Mouse (Mus musculus) forebrain, embryonic 12.5 days (tissue): ENCODE results near the gene Fam57b. TPM values are rescaled to one million over a fixed set of nuclear protein-coding genes. Genes with fewer than 3 reads are reported as not detected.
"Not testable (repeated sequence)": the region's sequence is repeated elsewhere in the genome, so short reads cannot be mapped to it uniquely, and the experiment has no call there.

ENCODE experiments used
- ATAC-seq: fragments of 200-750 bp; cut with Nextera tagmentation; 2 replicates; pipeline ENCODE4 v1.8.0; 2017; ENCODE audit warnings: moderate TSS enrichment; ENCODE audit not compliant: low FRiP score
- H3K27ac ChIP-seq: fragments of 300-500 bp; sonication (generic); 2 replicates; pipeline ENCODE4 v1.5.1; 2016; ENCODE audit warnings: mild to moderate bottlenecking
- H3K27me3 ChIP-seq: fragments of 300-500 bp; sonication (generic); 2 replicates; pipeline ENCODE4 v1.6.1; 2016; ENCODE audit warnings: mild to moderate bottlenecking
- H3K36me3 ChIP-seq: fragments of 300-500 bp; sonication (generic); replicated peaks from 2 replicates; pipeline ENCODE4 v1.6.1; 2016; ENCODE audit warnings: mild to moderate bottlenecking
- H3K4me1 ChIP-seq: fragments of 300-500 bp; sonication (generic); 2 replicates; pipeline ENCODE4 v1.6.1; 2016
- H3K4me2 ChIP-seq: fragments of 300-500 bp; sonication (generic); 2 replicates; pipeline ENCODE4 v1.6.1; 2016; ENCODE audit warnings: mild to moderate bottlenecking, moderate library complexity
- H3K4me3 ChIP-seq: fragments of 300-500 bp; sonication (generic); replicated peaks from 2 replicates; pipeline ENCODE4 v1.5.1; 2016; ENCODE audit warnings: mild to moderate bottlenecking
- H3K9ac ChIP-seq: fragments of 300-500 bp; sonication (generic); 2 replicates; pipeline ENCODE4 v1.6.1; 2016; ENCODE audit warnings: mild to moderate bottlenecking
- H3K9me3 ChIP-seq: fragments of 300-500 bp; sonication (generic); 2 replicates; pipeline ENCODE4 v1.6.1; 2016
- WGBS: fragments of 180-500 bp; shearing (Covaris S2); methylation state at CpG from one replicate; pipeline ENCODE4 v1.1.7; 2016; 5-methylcytosine and 5-hydroxymethylcytosine counted together
- polyA plus RNA-seq: library from polyadenylated mRNA; unstranded; fragments of >200 nt; fragmentation: Nextera tagmentation; extraction: Ambion mirVana; gene quantifications from 2 replicates; pipeline ENCODE4 v1.2.1, GENCODE M21; 2016

Fam57b gene
- polyA plus RNA-seq, 1 experiment from 2014 or later = 17.6 TPM

GRCm38 (mm10) chr7:126765540-126765939, 31.9 kb upstream of the Fam57b start:
- no peak overlapping the region for H3K27ac ChIP-seq
- no peak overlapping the region for H3K4me3 ChIP-seq
- no peak for ATAC-seq
- H3K36me3 ChIP-seq = peaks cover 80% of the 10 kb centered on the region
- no peaks in the 10 kb centered on the region for H3K27me3 ChIP-seq
- H3K9me3 ChIP-seq = no peaks in the 10 kb centered on the region
- no peak overlapping the region for H3K9ac ChIP-seq
- H3K4me1 ChIP-seq = peaks cover 19% of the 10 kb centered on the region
- no peak overlapping the region for H3K4me2 ChIP-seq
- WGBS = 87% methylated on average over 9 of the region's 9 CpGs

GRCm38 (mm10) chr7:126766201-126766600, 31.3 kb upstream of the Fam57b start, which contains the start of gene Gdpd3:
Gene Gdpd3 (plus strand): TSS chr7:126766334.
- Histone ChIP-seq H3K9ac (no peak within 1 kb of the TSS), H3K27ac (no peak within 1 kb of the TSS), H3K36me3 (peaks cover 87% of the 10 kb centered on the region), H3K9me3 (no peaks in the 10 kb centered on the region), H3K4me3 (no peak within 1 kb of the TSS), H3K27me3 (no peaks in the 10 kb centered on the region), H3K4me2 (no peak within 1 kb of the TSS), H3K4me1 (peaks cover 14% of the 10 kb centered on the region)
- WGBS = 90% methylated on average over 16 of the region's 16 CpGs
- no peak for ATAC-seq

GRCm38 (mm10) chr7:126767001-126767400, 30.5 kb upstream of the Fam57b start:
- no peak for ATAC-seq
- Histone ChIP-seq H3K9me3 (no peaks in the 10 kb centered on the region), H3K27ac (no peak overlapping the region), H3K4me1 (peaks cover 7% of the 10 kb centered on the region), H3K4me3 (no peak overlapping the region), H3K36me3 (peaks cover 83% of the 10 kb centered on the region), H3K27me3 (no peaks in the 10 kb centered on the region), H3K9ac (no peak overlapping the region), H3K4me2 (no peak overlapping the region)
- WGBS = 96% methylated on average over 8 of the region's 8 CpGs

- ATAC-seq = no peak
- Histone ChIP-seq H3K27me3 (no peaks in the 10 kb centered on the region), H3K27ac (no peak overlapping the region), H3K9me3 (no peaks in the 10 kb centered on the region), H3K36me3 (peaks cover 59% of the 10 kb centered on the region), H3K4me1 (peaks cover 2% of the 10 kb centered on the region), H3K4me3 (no peak overlapping the region), H3K4me2 (no peak overlapping the region), H3K9ac (no peak overlapping the region)
- 89% methylated on average over 12 of the region's 12 CpGs for WGBS
Observed at GRCm38 (mm10) chr7:126770784-126771183, 26.7 kb upstream of the Fam57b start.

GRCm38 (mm10) chr7:126773351-126773750, 24.1 kb upstream of the Fam57b start:
- WGBS = 93% methylated on average over 2 of the region's 2 CpGs
- no peak overlapping the region for H3K4me2 ChIP-seq
- H3K36me3 ChIP-seq = peaks cover 34% of the 10 kb centered on the region

GRCm38 (mm10) chr7:126774463-126774862, 23.0 kb upstream of the Fam57b start:
- H3K4me3 ChIP-seq = no peak overlapping the region
- H3K9ac ChIP-seq = no peak overlapping the region
- no peaks in the 10 kb centered on the region for H3K27me3 ChIP-seq
- no peak overlapping the region for H3K4me2 ChIP-seq
- no peak overlapping the region for H3K27ac ChIP-seq
- no peak for ATAC-seq
- 85% methylated on average over 2 of the region's 2 CpGs for WGBS
- peaks cover 25% of the 10 kb centered on the region for H3K36me3 ChIP-seq
- no peaks in the 10 kb centered on the region for H3K9me3 ChIP-seq
- peaks cover 24% of the 10 kb centered on the region for H3K4me1 ChIP-seq

More at GRCm38 (mm10) chr7:126773351-126773750, 24.1 kb upstream of the Fam57b start:
- Histone ChIP-seq H3K4me1 (peaks cover 24% of the 10 kb centered on the region), H3K9me3 (no peaks in the 10 kb centered on the region), H3K27ac (no peak overlapping the region), H3K4me3 (no peak overlapping the region), H3K9ac (no peak overlapping the region), H3K27me3 (no peaks in the 10 kb centered on the region)
- no peak for ATAC-seq

GRCm38 (mm10) chr7:126775185-126775977, 22.1 kb upstream of the Fam57b start:
- H3K4me2 ChIP-seq = peak overlapping the region; percentile 81; the same call in 1 of the 2 replicates
- no peaks in the 10 kb centered on the region for H3K27me3 ChIP-seq
- ATAC-seq = no peak
- WGBS = 87% methylated on average over 10 of the region's 10 CpGs
- peaks cover 33% of the 10 kb centered on the region for H3K4me1 ChIP-seq
- H3K36me3 ChIP-seq = peaks cover 16% of the 10 kb centered on the region
- peak overlapping the region; percentile 75; the same call in 1 of the 2 replicates for H3K9ac ChIP-seq
- H3K9me3 ChIP-seq = no peaks in the 10 kb centered on the region
- no peak overlapping the region for H3K4me3 ChIP-seq
- no peak overlapping the region for H3K27ac ChIP-seq

GRCm38 (mm10) chr7:126775978-126776234, 21.6 kb upstream of the Fam57b start:
- H3K4me3 ChIP-seq = peak overlapping the region; percentile 66; the same call in 1 of the 2 replicates
- H3K27ac ChIP-seq = peak overlapping the region; percentile 84
- H3K36me3 ChIP-seq = peaks cover 11% of the 10 kb centered on the region; the same call in 1 of the 2 replicates
- no peaks in the 10 kb centered on the region for H3K9me3 ChIP-seq
- H3K4me2 ChIP-seq = peak overlapping the region; percentile 81
- H3K9ac ChIP-seq = peak overlapping the region; percentile 75
- 80% methylated on average over 3 of the region's 3 CpGs for WGBS
- no peaks in the 10 kb centered on the region for H3K27me3 ChIP-seq
- no peak for ATAC-seq
- H3K4me1 ChIP-seq = peaks cover 36% of the 10 kb centered on the region

- peak within 1 kb of the TSS; percentile 81 for H3K4me2 ChIP-seq
- H3K9ac ChIP-seq = peak within 1 kb of the TSS; percentile 75
- peak; percentile 90 for ATAC-seq
- peak within 1 kb of the TSS; percentile 66 for H3K4me3 ChIP-seq
- peaks cover 42% of the 10 kb centered on the region for H3K4me1 ChIP-seq
- H3K36me3 ChIP-seq = peaks cover 7% of the 10 kb centered on the region; the same call in 1 of the 2 replicates
- no peaks in the 10 kb centered on the region for H3K27me3 ChIP-seq
- no peaks in the 10 kb centered on the region for H3K9me3 ChIP-seq
- peak within 1 kb of the TSS; percentile 84 for H3K27ac ChIP-seq
- under 1% methylated on average over 26 of the region's 37 CpGs for WGBS
Observed at GRCm38 (mm10) chr7:126776598-126777057, 20.8 kb upstream of the Fam57b start, which contains the start of gene Ypel3. Gene Ypel3 (plus strand): TSS chr7:126776955.

- Histone ChIP-seq H3K4me1 (peaks cover 46% of the 10 kb centered on the region), H3K4me2 (peak overlapping the region; percentile 81), H3K27me3 (no peaks in the 10 kb centered on the region), H3K9ac (peak overlapping the region; percentile 75), H3K27ac (no peak overlapping the region), H3K36me3 (peaks cover 6% of the 10 kb centered on the region; the same call in 1 of the 2 replicates), H3K9me3 (no peaks in the 10 kb centered on the region), H3K4me3 (peak overlapping the region; percentile 66)
- ATAC-seq = no peak
- WGBS = 48% methylated on average over 10 of the region's 10 CpGs
Observed at GRCm38 (mm10) chr7:126777476-126777875, 20.0 kb upstream of the Fam57b start.

- peak overlapping the region; percentile 81 for H3K4me2 ChIP-seq
- 0 out of 2 replicates have a peak overlapping the region, but pooled peaks have one; percentile 42 for H3K27ac ChIP-seq
- WGBS = 90% methylated on average over 3 of the region's 3 CpGs
- no peaks in the 10 kb centered on the region; the same call in none of the 2 replicates for H3K36me3 ChIP-seq
- H3K27me3 ChIP-seq = no peaks in the 10 kb centered on the region
- 0 out of 2 replicates have a peak overlapping the region, but pooled peaks have one; percentile 7 for H3K4me3 ChIP-seq
- peak overlapping the region; percentile 75 for H3K9ac ChIP-seq
- no peaks in the 10 kb centered on the region for H3K9me3 ChIP-seq
- no peak for ATAC-seq
- H3K4me1 ChIP-seq = peaks cover 46% of the 10 kb centered on the region
Observed at GRCm38 (mm10) chr7:126778147-126778546, 19.3 kb upstream of the Fam57b start.

GRCm38 (mm10) chr7:126779101-126779500, 18.4 kb upstream of the Fam57b start:
- not testable (repeated sequence) for ATAC-seq, H3K4me3 ChIP-seq, H3K4me2 ChIP-seq, H3K36me3 ChIP-seq, H3K9me3 ChIP-seq, H3K27me3 ChIP-seq, H3K9ac ChIP-seq
- Histone ChIP-seq H3K4me1 (peaks cover 46% of the 10 kb centered on the region), H3K27ac (0 out of 2 replicates have a peak overlapping the region, but pooled peaks have one; percentile 25)
- 87% methylated on average over 7 of the region's 7 CpGs for WGBS
